Mouse (Mus musculus): ENCODE measurements around the gene Ift122.
A peak's percentile ranks its signal among the peaks of the same experiment; 100 is the strongest.
"Not testable (repeated sequence)": the region's sequence is repeated elsewhere in the genome, so short reads cannot be mapped to it uniquely, and the experiment has no call there.

Gene Ift122

DNA sequence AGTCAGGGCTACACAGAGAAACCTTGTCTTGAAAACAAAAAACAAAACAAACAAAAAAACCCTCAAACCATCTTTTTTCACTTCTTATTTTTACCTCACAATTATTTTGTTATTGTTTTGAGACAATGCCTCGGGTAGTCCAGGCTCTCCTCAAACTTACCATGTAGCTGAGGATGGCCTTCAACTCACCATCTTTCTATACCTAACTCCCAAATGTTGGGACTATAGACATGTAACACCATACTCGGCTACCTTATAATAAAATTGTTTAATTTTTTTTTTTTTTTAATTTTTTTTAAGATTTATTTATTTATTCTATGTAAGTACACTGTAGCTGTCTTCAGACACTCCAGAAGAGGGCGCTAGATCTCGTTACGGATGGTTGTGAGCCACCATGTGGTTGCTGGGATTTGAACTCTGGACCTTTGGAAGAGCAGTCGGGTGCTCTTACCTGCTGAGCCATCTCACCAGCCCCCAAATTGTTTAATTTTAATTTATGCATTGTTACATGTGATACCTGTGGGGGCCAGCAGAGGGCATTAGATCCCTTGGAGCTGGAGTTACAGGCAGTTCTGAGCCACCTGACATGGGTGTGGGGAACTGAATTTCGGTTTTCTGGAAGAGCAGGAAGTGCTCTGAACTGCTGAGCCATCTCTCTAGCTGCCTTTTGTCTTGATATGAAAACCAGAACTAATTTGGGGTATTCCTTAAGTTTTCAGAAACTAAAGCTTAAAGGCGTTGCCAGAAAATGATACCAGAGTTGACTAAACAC, 6.4 kb upstream of the Ift122 start:
- DNase-seq, result peak; percentile 85

- no peak for DNase-seq
Measured at GRCm38 (mm10) chr6:115848598-115849304, 4.5 kb upstream of the Ift122 start.

- DNase-seq, result no peak
Measured at GRCm38 (mm10) chr6:115852446-115853090, 702 bp upstream of the Ift122 start.

DNA sequence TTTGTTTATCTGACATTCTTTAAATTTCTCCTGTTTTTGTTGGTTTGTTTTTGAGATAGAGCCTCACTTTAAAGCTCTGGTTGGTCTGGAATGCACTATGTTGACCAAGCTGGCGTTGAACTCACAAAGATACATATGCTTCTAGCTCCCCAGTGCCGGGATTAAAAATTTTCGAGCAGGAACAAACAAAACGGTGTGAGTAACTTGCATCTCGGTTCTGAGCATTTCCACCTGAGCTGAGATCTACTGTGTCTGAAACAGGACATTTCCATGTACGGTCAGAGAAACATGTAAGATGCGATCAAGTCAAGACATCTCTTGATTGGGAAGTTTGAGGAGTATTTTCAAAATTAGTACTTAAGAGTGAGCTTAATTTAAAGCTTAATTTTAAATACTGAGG, 715 bp downstream of the Ift122 start:
- no peak for DNase-seq

- DNase-seq, result peak; percentile 35
Measured at GRCm38 (mm10) chr6:115854432-115854831, 1.2 kb downstream of the Ift122 start.

DNA sequence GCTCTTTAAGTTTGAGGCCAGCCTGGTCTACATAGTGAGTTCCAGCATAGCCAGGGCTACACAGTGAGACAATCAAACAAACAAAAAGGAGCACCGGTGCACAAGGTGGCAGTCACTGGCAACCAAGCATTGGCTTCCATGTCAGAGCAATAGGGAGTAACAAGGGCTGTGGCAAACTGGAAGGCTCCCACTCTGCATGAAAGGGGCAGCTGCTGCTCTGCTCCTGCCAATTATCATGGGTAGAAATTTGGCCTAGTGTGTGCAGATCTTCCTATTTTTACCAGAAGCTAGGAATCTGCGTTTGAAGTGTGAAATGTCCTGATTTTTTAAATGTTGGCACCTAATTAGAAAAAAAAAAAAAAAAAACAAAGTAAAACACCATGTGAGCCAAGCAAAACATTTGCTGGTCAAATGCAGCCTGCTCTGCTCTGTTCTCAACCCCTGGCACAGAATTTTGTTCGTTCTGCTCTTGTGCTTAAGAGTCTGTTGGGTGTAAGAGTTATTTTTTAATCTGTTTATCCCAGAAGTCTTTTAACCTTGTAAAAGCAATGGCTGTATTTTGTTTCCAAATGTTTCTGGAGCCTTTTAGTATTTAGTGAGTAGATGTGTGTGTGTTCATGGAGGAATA, 2.6 kb downstream of the Ift122 start:
- no peak for DNase-seq

GRCm38 (mm10) chr6:115856361-115856745, 3.1 kb downstream of the Ift122 start:
- DNase-seq, result no peak

DNA sequence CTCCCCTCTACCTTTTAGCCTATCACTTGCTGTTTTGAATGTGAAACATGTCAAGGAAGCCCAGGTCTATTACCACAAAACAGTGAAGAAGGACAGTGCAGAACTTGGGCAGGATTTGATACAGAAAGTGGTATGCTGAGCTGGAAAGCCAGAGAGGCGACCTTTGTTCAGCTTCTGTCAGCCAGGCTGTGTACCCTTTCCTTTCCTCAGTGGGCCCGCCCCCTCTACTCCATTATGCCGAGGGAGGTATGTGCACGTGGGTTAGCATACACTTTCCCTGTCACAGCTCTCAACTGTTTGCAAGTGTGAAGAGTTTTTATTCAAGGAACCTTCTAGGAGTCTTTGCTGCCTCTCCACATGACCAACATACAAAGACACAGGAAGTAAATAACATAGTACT, 6.0 kb downstream of the Ift122 start:
- no peak for DNase-seq

DNA sequence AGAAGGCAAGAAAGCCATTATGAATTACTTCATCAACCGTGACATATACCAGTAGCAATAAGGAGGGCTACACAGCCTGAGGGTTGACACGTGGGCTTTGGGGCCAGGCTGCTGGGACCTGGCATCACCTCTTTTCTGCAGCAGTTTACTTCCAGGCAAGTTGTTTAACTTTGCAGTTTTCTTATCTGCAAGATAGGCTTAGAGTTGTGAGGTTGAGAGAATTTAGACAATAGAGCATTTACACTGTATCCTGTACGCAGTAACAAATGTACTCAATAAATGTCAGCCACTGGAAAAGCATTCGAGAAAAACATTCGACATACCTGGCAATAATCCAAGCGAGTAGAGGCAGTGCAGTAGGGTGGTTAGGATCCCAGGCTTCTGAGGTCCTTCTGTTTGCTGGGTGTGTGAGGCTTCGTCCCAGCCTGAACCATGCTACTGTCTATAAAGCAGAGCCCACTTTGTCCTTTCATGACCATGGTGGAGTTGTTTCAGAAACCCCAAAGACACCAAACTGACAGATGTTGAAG, 6.8 kb downstream of the Ift122 start:
- DNase-seq, result no peak

DNA sequence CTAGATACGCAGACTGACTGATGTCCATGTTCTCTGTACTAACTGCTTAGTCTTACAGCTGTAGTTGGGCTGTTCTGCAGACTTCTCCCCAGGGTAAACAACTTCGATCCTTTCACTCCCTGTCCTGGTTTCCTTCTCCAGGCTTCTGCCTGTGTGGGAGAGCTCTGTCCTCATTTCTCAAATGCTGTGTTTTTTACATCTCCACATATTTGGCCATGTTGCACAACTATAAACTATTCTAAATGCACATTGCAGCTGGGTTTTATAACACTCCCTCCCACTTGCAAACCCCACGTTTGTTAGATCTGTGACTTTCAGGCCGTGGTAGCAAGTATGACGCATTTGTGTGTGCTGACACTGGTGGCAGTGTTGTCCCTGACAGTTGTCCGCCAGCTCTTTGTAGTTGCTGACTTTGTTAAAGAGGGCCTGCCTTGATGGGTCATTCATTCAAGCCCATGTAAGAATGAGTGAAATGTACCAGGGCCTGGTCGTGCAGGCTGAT, 10.1 kb downstream of the Ift122 start:
- no peak for DNase-seq

GRCm38 (mm10) chr6:115865246-115865645, 12.0 kb downstream of the Ift122 start:
- DNase-seq, result no peak

- not testable (repeated sequence) for DNase-seq
Measured at GRCm38 (mm10) chr6:115867157-115867556, 13.9 kb downstream of the Ift122 start.

GRCm38 (mm10) chr6:115871318-115871717, 18.0 kb downstream of the Ift122 start:
- not testable (repeated sequence) for DNase-seq

DNA sequence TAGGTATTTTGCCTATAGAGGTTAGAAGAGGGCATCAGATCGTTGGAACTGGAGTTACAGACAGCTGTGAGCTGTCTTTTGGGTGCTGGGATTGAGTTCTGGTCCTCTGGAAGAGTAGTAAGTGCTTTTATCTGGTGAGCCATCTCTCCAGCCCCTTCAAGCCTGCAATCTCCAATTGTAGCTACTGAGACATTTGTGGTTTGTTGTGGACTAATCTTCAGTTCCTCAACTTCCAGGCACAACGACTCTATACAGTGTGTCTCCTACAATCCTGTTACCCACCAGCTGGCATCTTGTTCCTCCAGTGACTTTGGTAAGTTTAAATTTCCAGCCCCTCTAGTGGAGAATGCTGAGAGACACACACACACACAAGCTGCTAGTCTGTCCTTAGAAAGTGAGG, 24.0 kb downstream of the Ift122 start:
- no peak for DNase-seq

DNA sequence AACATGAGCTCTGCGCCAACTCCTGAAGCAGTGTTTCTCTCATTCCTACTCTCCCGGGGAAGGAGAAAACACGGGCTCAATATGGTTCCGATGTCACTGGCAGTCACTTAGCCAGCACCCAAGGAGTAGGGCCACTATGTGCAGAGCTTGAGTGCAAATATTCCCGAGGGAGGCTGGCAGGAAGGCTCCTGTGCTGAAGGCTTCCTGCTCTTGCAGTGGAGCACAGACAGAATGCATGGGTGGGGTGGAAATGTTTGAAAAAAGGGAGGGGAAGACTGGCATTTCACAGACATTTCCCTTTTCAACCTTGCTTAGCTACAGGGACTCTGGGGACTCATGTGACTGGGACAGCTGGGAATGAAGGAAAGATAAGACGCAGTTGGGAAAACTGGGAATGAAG, 25.4 kb downstream of the Ift122 start:
- no peak for DNase-seq

DNA sequence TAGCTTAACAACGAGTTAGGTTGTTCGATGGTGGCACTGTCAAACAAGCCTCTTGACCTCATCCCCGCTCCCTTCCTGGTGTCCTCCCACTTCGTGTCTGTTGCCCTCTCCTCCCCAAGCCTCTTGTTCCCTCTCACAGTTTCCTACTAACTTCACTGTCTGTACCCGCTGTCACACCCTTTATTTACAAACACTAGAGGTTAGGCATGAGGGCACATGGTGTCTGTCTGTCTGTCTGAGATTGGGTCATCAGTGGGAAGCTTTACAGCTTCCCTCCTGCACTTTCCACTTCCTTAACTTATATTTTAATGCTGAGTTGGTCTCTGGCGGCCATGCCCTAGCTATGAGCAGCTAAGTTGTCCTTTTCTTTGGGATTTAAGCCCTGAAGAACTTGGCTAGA, 26.5 kb downstream of the Ift122 start:
- DNase-seq, result peak; percentile 35

GRCm38 (mm10) chr6:115880751-115881150, 27.5 kb downstream of the Ift122 start:
- peak; percentile 71 for DNase-seq

GRCm38 (mm10) chr6:115884018-115884417, 30.7 kb downstream of the Ift122 start:
- DNase-seq, result peak; percentile 24

GRCm38 (mm10) chr6:115886894-115887293, 33.6 kb downstream of the Ift122 start:
- DNase-seq, result peak; percentile 31

- DNase-seq, result peak; percentile 34
Measured at GRCm38 (mm10) chr6:115888296-115888695, 35.0 kb downstream of the Ift122 start.

DNA sequence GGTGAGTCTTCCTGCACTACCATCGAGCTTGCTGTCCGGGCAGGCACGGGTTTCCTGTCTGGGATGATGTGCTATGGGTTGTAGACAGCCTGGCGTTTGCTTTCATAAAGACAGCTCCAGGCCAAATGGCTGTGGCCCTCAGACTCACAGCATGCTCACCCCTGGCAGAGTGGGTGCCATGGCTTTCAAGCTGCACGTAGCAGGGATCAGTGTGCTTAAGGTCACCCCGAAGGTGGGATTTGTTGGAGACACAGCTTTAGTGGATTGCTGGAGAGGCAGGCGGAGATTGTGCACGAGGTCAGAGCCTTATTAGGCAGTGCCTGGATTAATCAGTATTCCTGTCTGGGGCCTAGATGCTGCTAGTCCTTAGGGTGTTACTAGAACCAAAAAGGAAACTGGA, 37.3 kb downstream of the Ift122 start:
- no peak for DNase-seq

- DNase-seq, result no peak
Measured at GRCm38 (mm10) chr6:115891061-115891460, 37.8 kb downstream of the Ift122 start.

DNA sequence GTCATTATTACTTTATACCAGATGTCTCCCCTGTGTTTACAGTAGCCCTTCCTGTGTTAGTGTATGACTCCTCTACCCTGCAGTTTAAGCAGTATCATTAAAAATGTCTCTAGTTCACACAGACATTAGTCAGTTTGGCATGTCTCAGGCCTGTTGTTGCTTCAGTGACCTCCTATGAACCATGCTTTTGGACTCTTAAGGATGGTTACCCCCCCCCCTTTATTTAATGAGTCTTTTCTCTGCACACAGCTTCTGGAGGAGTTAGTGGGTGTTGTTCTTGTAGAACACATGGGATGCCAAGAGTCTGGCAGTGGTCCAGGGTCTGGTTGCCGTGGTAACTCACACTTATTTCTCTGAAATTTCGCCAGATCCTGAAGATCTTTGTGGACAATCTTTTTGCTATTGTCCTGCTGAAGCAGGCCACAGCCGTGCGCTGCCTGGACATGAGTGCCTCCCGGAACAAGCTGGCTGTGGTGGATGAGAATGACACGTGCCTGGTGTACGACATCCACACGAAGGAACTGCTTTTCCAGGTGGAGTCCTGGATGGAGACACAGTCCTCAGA, 38.3 kb downstream of the Ift122 start:
- peak; percentile 51 for DNase-seq

Data from lung, postnatal 36 days (tissue).